Mouse (Mus musculus) forebrain, embryonic 12.5 days (tissue): ENCODE measurements around the gene Stxbp6. TPM values are rescaled to one million over a fixed set of nuclear protein-coding genes. Genes with fewer than 3 reads are reported as not detected.
A peak's percentile ranks its signal among the peaks of the same experiment; 100 is the strongest.

Experiments
- ATAC-seq: fragments of 200-750 bp; cut with Nextera tagmentation; 2 replicates; pipeline ENCODE4 v1.8.0; 2017; ENCODE audit warnings: moderate TSS enrichment; ENCODE audit not compliant: low FRiP score
- H3K27ac ChIP-seq: fragments of 300-500 bp; sonication (generic); 2 replicates; pipeline ENCODE4 v1.5.1; 2016; ENCODE audit warnings: mild to moderate bottlenecking
- H3K27me3 ChIP-seq: fragments of 300-500 bp; sonication (generic); 2 replicates; pipeline ENCODE4 v1.6.1; 2016; ENCODE audit warnings: mild to moderate bottlenecking
- H3K36me3 ChIP-seq: fragments of 300-500 bp; sonication (generic); replicated peaks from 2 replicates; pipeline ENCODE4 v1.6.1; 2016; ENCODE audit warnings: mild to moderate bottlenecking
- H3K4me1 ChIP-seq: fragments of 300-500 bp; sonication (generic); 2 replicates; pipeline ENCODE4 v1.6.1; 2016
- H3K4me2 ChIP-seq: fragments of 300-500 bp; sonication (generic); 2 replicates; pipeline ENCODE4 v1.6.1; 2016; ENCODE audit warnings: mild to moderate bottlenecking, moderate library complexity
- H3K4me3 ChIP-seq: fragments of 300-500 bp; sonication (generic); replicated peaks from 2 replicates; pipeline ENCODE4 v1.5.1; 2016; ENCODE audit warnings: mild to moderate bottlenecking
- H3K9ac ChIP-seq: fragments of 300-500 bp; sonication (generic); 2 replicates; pipeline ENCODE4 v1.6.1; 2016; ENCODE audit warnings: mild to moderate bottlenecking
- H3K9me3 ChIP-seq: fragments of 300-500 bp; sonication (generic); 2 replicates; pipeline ENCODE4 v1.6.1; 2016
- WGBS: fragments of 180-500 bp; shearing (Covaris S2); methylation state at CpG from one replicate; pipeline ENCODE4 v1.1.7; 2016; 5-methylcytosine and 5-hydroxymethylcytosine counted together
- polyA plus RNA-seq: library from polyadenylated mRNA; unstranded; fragments of >200 nt; fragmentation: Nextera tagmentation; extraction: Ambion mirVana; gene quantifications from 2 replicates; pipeline ENCODE4 v1.2.1, GENCODE M21; 2016

Gene Stxbp6
- polyA plus RNA-seq, 1 experiment from 2014 or later, result 11.8 TPM

DNA sequence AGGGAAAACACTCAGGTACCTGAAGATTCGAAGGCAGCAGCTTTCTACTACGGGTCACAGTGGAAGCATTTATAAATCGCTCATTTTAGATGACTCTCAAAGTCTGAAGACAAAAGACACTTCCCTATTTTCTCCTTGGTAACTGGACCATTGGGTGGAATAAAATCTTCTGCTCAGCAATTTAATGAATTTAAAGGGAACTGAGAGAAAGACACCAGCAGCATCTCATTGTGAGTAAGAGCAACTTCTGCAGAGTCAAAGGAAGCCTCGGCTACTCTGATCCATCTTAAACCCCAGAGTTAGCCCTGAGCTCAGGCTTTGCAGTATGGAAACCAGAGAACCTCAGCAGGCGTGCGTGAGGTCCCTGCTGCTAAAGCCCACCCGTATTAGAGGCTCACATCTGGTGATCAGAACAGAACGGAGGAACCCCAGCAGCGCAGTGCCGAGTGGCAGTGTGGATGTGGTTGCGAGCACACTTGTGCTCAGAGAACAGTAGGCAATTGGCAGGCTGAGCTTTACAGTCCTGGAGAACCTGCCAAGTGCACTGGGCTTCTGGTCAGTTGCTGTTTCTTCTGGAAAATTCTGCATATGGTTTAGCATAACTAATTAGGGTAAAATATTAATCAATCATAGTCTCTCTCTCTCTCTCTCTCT, 62.9 kb downstream of the Stxbp6 start:
- no peaks in the 10 kb centered on the region for H3K9me3 ChIP-seq
- no peak overlapping the region for H3K27ac ChIP-seq
- H3K36me3 ChIP-seq, result no peaks in the 10 kb centered on the region
- ATAC-seq, result no peak
- H3K4me1 ChIP-seq, result peaks cover 2% of the 10 kb centered on the region; the same call in 1 of the 2 replicates
- H3K4me2 ChIP-seq, result no peak overlapping the region
- no peak overlapping the region for H3K9ac ChIP-seq
- H3K4me3 ChIP-seq, result no peak overlapping the region
- H3K27me3 ChIP-seq, result no peaks in the 10 kb centered on the region
- whole genome bisulfite sequencing, result 71% methylated on average over 11 of the region's 11 CpGs

DNA sequence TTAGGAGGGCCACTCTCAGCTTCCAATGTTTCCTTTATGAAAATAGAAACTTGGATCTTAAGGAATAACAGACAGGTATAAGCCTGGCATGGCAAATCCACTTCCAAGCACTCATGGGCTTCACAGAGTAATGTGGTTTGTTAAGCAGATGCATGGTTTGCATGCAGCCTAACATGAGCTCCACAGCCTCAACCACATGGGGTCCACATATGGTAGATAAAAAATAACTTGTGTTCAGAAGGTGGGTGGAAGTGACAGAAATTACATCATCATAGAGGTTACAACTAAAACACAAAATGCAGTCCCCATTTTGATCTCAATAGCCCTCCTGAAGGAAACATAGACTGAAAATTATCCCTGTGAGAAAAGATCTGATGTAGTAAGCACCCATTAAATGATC, 63.5 kb downstream of the Stxbp6 start:
- H3K4me2 ChIP-seq, result no peak overlapping the region
- H3K27me3 ChIP-seq, result no peaks in the 10 kb centered on the region
- no peak overlapping the region for H3K27ac ChIP-seq
- no peaks in the 10 kb centered on the region for H3K9me3 ChIP-seq
- H3K9ac ChIP-seq, result no peak overlapping the region
- no peak for ATAC-seq
- no peak overlapping the region for H3K4me3 ChIP-seq
- peaks cover 2% of the 10 kb centered on the region; the same call in 1 of the 2 replicates for H3K4me1 ChIP-seq
- no peaks in the 10 kb centered on the region for H3K36me3 ChIP-seq

DNA sequence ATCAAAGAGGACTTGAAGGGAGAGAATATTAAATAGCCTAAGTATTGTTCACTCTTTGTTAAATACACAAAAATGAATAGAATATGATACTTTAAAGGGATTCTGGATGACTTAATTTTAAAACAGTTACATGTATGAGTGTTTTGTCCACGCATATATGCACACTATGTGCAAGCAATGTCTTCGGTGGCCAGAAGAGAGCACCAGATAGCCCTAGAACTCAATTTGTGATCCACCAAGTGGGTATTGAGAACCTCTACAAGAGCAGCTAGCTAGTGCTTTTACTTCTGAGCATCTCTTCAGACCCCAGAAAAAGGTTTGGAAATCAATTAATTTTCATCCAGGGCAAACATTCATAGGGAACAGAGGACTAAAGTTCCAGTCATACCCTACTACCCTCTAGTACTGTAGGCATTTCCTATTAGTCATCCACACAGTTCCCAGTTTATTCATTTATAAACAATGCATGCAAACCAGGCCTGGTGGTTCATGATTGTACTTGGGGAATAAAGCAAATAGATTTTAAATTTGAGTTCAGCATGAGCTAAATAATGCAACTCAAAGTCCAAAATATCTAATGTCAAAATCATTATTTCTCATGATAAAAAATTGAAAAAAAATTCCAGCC, 64.4 kb downstream of the Stxbp6 start:
- no peak for ATAC-seq
- Histone ChIP-seq H3K4me2 (no peak overlapping the region), H3K9ac (no peak overlapping the region), H3K4me3 (no peak overlapping the region), H3K4me1 (peaks cover 2% of the 10 kb centered on the region; the same call in 1 of the 2 replicates), H3K9me3 (no peaks in the 10 kb centered on the region), H3K36me3 (no peaks in the 10 kb centered on the region), H3K27ac (no peak overlapping the region), H3K27me3 (no peaks in the 10 kb centered on the region)
- WGBS, result 93% methylated on average over 2 of the region's 2 CpGs

DNA sequence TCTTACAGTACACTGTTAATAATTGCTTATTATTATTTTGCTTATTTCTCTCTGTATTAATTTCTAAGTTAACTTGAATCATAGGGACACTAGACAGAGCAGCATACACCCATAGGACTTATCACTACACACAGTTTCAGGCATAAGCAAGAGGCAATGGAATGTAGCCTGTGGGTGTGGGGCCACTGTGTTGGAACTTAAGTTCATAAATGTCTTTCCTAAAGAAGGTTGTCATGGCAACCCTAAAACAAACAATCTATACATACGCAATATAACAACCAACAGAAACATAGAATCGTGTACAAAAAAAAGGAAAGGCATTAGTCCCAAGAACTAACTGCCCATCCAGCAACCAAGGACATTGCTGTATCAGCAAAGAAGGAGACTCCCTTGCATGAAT, 67.9 kb downstream of the Stxbp6 start:
- no peak overlapping the region for H3K9ac ChIP-seq
- 90% methylated on average over 2 of the region's 2 CpGs for WGBS
- H3K4me2 ChIP-seq, result no peak overlapping the region
- H3K4me1 ChIP-seq, result no peaks in the 10 kb centered on the region
- no peaks in the 10 kb centered on the region for H3K27me3 ChIP-seq
- no peaks in the 10 kb centered on the region for H3K9me3 ChIP-seq
- H3K27ac ChIP-seq, result no peak overlapping the region
- H3K36me3 ChIP-seq, result no peaks in the 10 kb centered on the region
- no peak for ATAC-seq
- H3K4me3 ChIP-seq, result no peak overlapping the region

DNA sequence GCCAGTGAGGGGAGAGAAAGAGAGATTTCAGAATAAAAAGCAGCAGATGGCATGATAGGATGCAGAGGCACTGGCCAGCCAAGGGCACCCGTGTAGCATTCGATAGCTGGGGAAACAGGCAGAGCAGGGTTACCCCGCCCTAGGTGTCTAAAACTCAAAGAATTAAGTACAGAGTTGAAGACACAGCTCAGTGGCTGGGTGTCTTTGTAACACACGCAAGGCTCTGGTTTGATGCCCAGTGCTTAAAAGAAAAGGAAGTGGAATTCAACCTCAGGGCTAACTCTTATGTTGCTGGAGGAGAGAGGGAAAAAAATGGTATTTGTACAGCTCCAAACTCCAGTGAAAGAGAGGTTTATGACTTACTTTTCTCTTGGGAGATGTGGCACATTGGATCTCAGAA, 68.5 kb downstream of the Stxbp6 start:
- 97% methylated on average over 4 of the region's 4 CpGs for WGBS
- no peaks in the 10 kb centered on the region for H3K9me3 ChIP-seq
- H3K27ac ChIP-seq, result no peak overlapping the region
- no peaks in the 10 kb centered on the region for H3K36me3 ChIP-seq
- ATAC-seq, result no peak
- no peak overlapping the region for H3K9ac ChIP-seq
- H3K4me1 ChIP-seq, result no peaks in the 10 kb centered on the region
- H3K4me3 ChIP-seq, result no peak overlapping the region
- H3K4me2 ChIP-seq, result no peak overlapping the region
- no peaks in the 10 kb centered on the region for H3K27me3 ChIP-seq

DNA sequence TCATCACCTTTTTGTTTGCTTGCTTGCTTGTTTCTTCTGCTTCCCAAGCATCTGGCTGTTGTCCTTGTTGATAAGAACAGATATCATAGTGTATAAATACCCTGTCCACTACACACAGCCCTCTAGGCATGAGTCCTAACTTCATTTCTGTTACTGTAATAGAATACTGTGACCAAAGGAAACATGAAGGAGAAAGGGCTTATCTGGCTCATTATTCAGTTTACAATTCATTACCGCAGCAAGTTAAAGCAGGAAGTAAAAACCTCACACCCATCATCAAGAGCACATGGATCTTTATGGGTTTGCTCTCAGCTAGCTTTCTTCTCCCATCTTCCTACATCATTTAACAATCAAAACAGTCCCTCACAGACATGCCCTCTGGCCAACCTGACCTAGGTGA, 72.5 kb downstream of the Stxbp6 start:
- H3K4me3 ChIP-seq, result no peak overlapping the region
- no peaks in the 10 kb centered on the region for H3K4me1 ChIP-seq
- no peaks in the 10 kb centered on the region for H3K9me3 ChIP-seq
- no peak overlapping the region for H3K9ac ChIP-seq
- H3K27me3 ChIP-seq, result no peaks in the 10 kb centered on the region
- no peak overlapping the region for H3K27ac ChIP-seq
- ATAC-seq, result no peak
- WGBS, result 95% methylated on average over 1 of the region's 1 CpGs
- no peaks in the 10 kb centered on the region for H3K36me3 ChIP-seq
- H3K4me2 ChIP-seq, result no peak overlapping the region

DNA sequence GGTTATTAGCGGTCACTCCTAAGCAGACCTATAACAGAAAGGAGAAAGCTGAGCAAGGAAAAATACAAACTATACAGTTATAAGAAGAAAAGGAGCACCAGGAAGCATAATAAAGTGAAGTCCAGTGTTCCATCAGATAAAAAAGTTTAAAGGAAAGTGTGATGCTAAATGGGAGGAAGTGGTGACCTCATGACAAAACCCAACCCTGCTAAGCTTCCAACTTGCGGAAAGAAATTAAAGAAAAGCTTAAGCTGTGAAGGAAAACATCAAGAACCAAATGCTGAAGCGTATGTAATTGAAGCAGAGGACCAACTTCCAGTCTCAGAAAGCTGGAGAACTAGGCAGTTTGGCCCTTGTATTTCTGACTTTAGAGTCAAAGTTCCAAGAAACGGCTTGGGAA, 77.1 kb downstream of the Stxbp6 start:
- Histone ChIP-seq H3K4me1 (no peaks in the 10 kb centered on the region), H3K4me2 (no peak overlapping the region), H3K27ac (no peak overlapping the region), H3K27me3 (no peaks in the 10 kb centered on the region), H3K4me3 (no peak overlapping the region), H3K9ac (no peak overlapping the region), H3K9me3 (no peaks in the 10 kb centered on the region), H3K36me3 (no peaks in the 10 kb centered on the region)
- no peak for ATAC-seq
- WGBS, result 91% methylated on average over 4 of the region's 4 CpGs

DNA sequence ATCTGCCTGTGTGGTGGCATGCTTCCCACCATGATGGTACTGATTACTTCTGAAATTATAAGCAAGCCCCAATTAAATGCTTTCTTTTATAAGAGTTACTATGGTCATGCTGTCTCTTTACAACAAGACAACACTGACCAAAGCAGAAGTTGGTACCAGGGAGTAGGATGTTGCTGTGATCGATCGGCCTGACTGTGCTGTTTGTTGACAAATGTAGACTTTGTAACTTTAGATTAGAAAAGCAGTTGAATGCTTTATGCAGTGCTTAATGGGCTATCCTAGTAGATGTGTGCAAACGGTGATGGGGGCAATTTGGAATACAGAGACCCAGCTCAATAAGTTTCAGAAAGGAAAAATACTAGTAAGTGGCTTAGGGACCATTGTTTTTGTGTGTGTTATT, 77.6 kb downstream of the Stxbp6 start:
- no peak overlapping the region for H3K9ac ChIP-seq
- no peak for ATAC-seq
- H3K4me2 ChIP-seq, result no peak overlapping the region
- no peaks in the 10 kb centered on the region for H3K27me3 ChIP-seq
- no peaks in the 10 kb centered on the region for H3K4me1 ChIP-seq
- H3K4me3 ChIP-seq, result no peak overlapping the region
- no peak overlapping the region for H3K27ac ChIP-seq
- no peaks in the 10 kb centered on the region for H3K9me3 ChIP-seq
- WGBS, result 87% methylated on average over 3 of the region's 3 CpGs
- no peaks in the 10 kb centered on the region for H3K36me3 ChIP-seq

DNA sequence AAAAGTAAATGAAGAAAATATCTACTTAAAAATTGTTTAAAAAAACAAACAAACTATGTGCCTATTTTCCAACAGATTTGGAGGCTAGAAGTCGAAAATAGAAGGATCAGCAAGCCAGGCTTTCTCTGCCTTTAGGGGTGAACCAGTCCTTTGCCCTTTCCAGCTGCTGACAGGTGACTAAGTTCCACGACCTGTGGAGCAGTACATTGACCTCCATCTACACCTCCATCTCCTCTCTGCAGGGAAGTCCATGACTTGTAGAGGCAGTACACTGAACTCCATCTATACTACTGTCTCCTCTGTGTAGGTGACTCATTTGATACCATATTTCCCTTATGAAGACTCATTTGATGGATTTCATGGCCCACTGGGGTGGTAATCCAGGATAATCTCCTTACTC, 78.2 kb downstream of the Stxbp6 start:
- Histone ChIP-seq H3K27ac (no peak overlapping the region), H3K36me3 (no peaks in the 10 kb centered on the region), H3K4me3 (no peak overlapping the region), H3K4me1 (no peaks in the 10 kb centered on the region), H3K9ac (no peak overlapping the region), H3K4me2 (no peak overlapping the region), H3K9me3 (no peaks in the 10 kb centered on the region), H3K27me3 (no peaks in the 10 kb centered on the region)
- WGBS, result 81% methylated on average over 2 of the region's 2 CpGs
- ATAC-seq, result no peak

DNA sequence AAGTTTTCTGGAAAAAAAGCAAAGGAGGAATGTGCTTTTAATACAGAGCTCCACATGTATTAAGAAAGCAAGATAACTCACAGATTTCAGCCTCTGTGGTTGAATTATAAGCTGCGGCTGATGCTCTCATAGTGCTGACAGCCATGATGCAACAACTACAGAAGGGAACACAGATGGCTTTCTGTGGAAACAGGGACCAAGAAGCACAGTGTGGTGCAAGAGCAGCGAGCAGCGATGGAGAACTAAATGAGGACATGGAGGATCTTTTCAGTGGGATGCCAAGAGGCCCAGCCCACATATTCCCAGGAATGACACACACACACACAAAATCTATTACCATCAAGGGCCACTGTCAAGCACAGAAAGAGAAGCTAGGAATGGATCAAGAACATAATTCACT, 81.1 kb downstream of the Stxbp6 start:
- ATAC-seq, result no peak
- Histone ChIP-seq H3K4me2 (no peak overlapping the region), H3K27me3 (no peaks in the 10 kb centered on the region), H3K4me3 (no peak overlapping the region), H3K4me1 (peaks cover 5% of the 10 kb centered on the region; the same call in 1 of the 2 replicates), H3K9ac (no peak overlapping the region), H3K36me3 (no peaks in the 10 kb centered on the region), H3K9me3 (no peaks in the 10 kb centered on the region), H3K27ac (no peak overlapping the region)
- 91% methylated on average over 3 of the region's 3 CpGs for WGBS

DNA sequence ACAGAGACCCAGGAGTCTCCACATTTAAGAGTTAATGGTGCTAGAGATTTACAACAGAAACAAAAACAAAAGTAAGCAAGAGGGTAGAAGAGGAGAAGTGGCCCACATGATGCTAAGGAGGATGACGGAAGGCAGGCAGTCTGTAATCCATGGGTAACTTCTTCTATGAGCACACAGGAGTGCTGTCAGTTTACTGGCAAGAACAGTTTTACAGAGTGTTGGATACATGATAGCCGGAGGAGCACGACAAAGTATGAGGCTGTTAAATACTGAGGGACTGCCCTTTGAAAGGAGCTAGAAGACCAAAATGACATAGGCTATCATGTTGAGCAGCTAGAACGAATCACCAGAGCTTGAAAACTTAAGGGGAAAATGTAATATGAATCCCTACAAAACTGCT, 81.7 kb downstream of the Stxbp6 start:
- Histone ChIP-seq H3K9ac (no peak overlapping the region), H3K4me3 (no peak overlapping the region)
- WGBS, result 93% methylated on average over 4 of the region's 4 CpGs

DNA sequence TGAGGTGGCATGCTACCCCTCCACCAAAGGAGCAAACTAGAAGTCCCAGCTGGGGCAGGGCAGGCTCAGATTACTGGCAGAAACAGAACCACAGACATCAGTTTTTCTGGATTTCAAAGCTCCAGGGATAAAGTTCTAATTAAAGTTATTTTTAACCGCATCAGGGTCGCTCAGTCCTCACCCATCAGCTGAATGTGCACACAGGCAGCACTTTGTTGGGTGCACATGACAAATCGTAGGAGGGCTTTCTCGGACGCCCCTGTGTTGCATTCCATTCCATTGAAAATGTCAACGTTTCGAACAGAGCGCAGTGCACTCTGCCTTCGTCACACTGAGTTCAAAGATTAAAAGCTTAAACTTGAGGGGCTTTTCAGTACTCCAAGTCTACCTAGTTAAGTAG, 84.1 kb downstream of the Stxbp6 start:
- Histone ChIP-seq H3K36me3 (no peaks in the 10 kb centered on the region), H3K4me3 (no peak overlapping the region), H3K27ac (no peak overlapping the region), H3K9me3 (no peaks in the 10 kb centered on the region), H3K4me1 (peaks cover 5% of the 10 kb centered on the region; the same call in 1 of the 2 replicates), H3K4me2 (no peak overlapping the region), H3K27me3 (no peaks in the 10 kb centered on the region), H3K9ac (no peak overlapping the region)
- WGBS, result 59% methylated on average over 9 of the region's 9 CpGs
- 0 out of 2 replicates have a peak, but pooled peaks have one; percentile 36 for ATAC-seq

More for the DNA sequence above, 81.7 kb downstream of the Stxbp6 start:
- H3K27ac ChIP-seq, result no peak overlapping the region
- no peak for ATAC-seq
- no peak overlapping the region for H3K4me2 ChIP-seq
- H3K27me3 ChIP-seq, result no peaks in the 10 kb centered on the region
- no peaks in the 10 kb centered on the region for H3K9me3 ChIP-seq
- no peaks in the 10 kb centered on the region for H3K36me3 ChIP-seq
- H3K4me1 ChIP-seq, result peaks cover 5% of the 10 kb centered on the region; the same call in 1 of the 2 replicates

DNA sequence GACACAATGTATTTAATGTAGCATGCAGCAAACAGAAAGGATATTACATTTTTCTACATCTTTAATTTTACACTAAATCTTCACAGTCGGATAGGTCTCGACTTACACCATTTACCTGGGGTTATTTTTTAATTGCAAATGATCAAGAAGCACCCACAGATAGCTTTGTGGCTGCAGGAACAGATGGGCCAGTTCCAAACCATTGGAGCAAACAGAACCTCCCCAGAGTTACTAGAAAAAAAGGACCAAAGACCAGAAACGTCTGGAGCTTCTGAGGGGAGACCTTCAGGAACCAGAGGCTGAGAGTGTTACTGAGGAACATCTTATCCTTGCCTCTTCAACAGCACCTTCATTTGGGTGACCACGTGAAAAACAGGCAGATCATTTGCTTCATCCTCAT, 85.5 kb downstream of the Stxbp6 start:
- Histone ChIP-seq H3K4me2 (no peak overlapping the region), H3K9ac (no peak overlapping the region), H3K27me3 (no peaks in the 10 kb centered on the region), H3K4me3 (no peak overlapping the region), H3K36me3 (no peaks in the 10 kb centered on the region), H3K4me1 (peaks cover 5% of the 10 kb centered on the region; the same call in 1 of the 2 replicates), H3K27ac (no peak overlapping the region), H3K9me3 (no peaks in the 10 kb centered on the region)
- ATAC-seq, result no peak
- 80% methylated on average over 4 of the region's 4 CpGs for WGBS
